Mouse (Mus musculus) heart, postnatal 25 days (tissue): Measurements from ENCODE around the gene Acsm1. TPM values are rescaled to one million over a fixed set of nuclear protein-coding genes. Genes with fewer than 3 reads are reported as not detected.

Experiments
- DNase-seq: peaks from one replicate; pipeline ENCODE4 v3.0.0; 2022; ENCODE audit warnings: low spot score
- intact Hi-C: fragments of 180-260 bp; cut with DNase I; formaldehyde crosslinking; loops from one replicate; pipeline ENCODE4 v1.15.1; 2025
- total RNA-seq, 2 experiments: library from RNA; stranded (reverse); gene quantifications; 2 replicates each; pipeline ENCODE4 v1.2.3; 2021

Acsm1 gene
- total RNA-seq, 2 experiments from 2014 or later = not detected

GRCm38 (mm10) chr7:119667893-119668292, 61.1 kb downstream of the Acsm1 start:
- no peak for DNase-seq
- intact Hi-C loops = no loop called here

GRCm38 (mm10) chr7:119670395-119670794, 63.6 kb downstream of the Acsm1 start:
- DNase-seq = no peak
- intact Hi-C loops = loop anchor here (5.0 to 10.0 kb wide), 2 partner anchors 156 to 657 kb away; partner anchors contain the start of genes Abca15 and Acsm5

- DNase-seq = no peak
- intact Hi-C loops = loop anchor here (5.0 to 10.0 kb wide), 2 partner anchors 156 to 656 kb away; partner anchors contain the start of genes Abca15 and Acsm5
Measured at GRCm38 (mm10) chr7:119670925-119671324, 64.1 kb downstream of the Acsm1 start.

GRCm38 (mm10) chr7:119673465-119673864, 66.6 kb downstream of the Acsm1 start:
- no peak for DNase-seq
- intact Hi-C loops = loop anchor here (5.0 to 10.0 kb wide), 2 partner anchors 159 to 654 kb away; partner anchors contain the start of genes Abca15 and Acsm5

GRCm38 (mm10) chr7:119680107-119680506, 73.3 kb downstream of the Acsm1 start:
- intact Hi-C loops = no loop called here
- no peak for DNase-seq

- DNase-seq = no peak
- intact Hi-C loops = no loop called here
Measured at GRCm38 (mm10) chr7:119682699-119683098, 75.9 kb downstream of the Acsm1 start.

GRCm38 (mm10) chr7:119689726-119690125, 82.9 kb downstream of the Acsm1 start, which contains the start of gene Acsm4:
TSS of gene Acsm4 (plus strand) at chr7:119690026.
- intact Hi-C loops = no loop called here

GRCm38 (mm10) chr7:119692302-119692701, 85.5 kb downstream of the Acsm1 start:
- no peak for DNase-seq
- intact Hi-C loops = no loop called here

More at GRCm38 (mm10) chr7:119689726-119690125, 82.9 kb downstream of the Acsm1 start, which contains the start of gene Acsm4:
- DNase-seq = no peak

GRCm38 (mm10) chr7:119694926-119695325, 88.1 kb downstream of the Acsm1 start:
- intact Hi-C loops = no loop called here
- DNase-seq = no peak

Other genes with a start within 250 kb of the Acsm1 start
- gene Gp2, start 147.7 kb upstream of the Acsm1 start, total RNA-seq = not detected
- gene Umod, start 127.7 kb upstream of the Acsm1 start, total RNA-seq = not detected
- gene Acsm5, start 87.6 kb upstream of the Acsm1 start, total RNA-seq = 1 to 10 TPM; 6.9 to 7.0 TPM
- not detected for gene Pdilt, start 83.5 kb upstream of the Acsm1 start, total RNA-seq
- gene Acsm2, start 52.7 kb upstream of the Acsm1 start, total RNA-seq = not detected
- not detected for gene Acsm4, start 83.0 kb downstream of the Acsm1 start, total RNA-seq
- 10 to 100 TPM; 14.7 to 15.6 TPM for gene Thumpd1, start 113.8 kb downstream of the Acsm1 start, total RNA-seq
- under 1 TPM; 0.23 to 0.28 TPM for gene Acsm3, start 153.9 kb downstream of the Acsm1 start, total RNA-seq
- 1 to 10 TPM; 1.5 to 2.2 TPM for gene Rexo5, start 187.0 kb downstream of the Acsm1 start, total RNA-seq
- 1 to 10 TPM; 1.3 to 1.7 TPM for gene Eri2, start 187.0 kb downstream of the Acsm1 start, total RNA-seq